Mouse (Mus musculus): ENCODE results near the gene Dync2li1. TPM values are rescaled to one million over a fixed set of nuclear protein-coding genes. Genes with fewer than 3 reads are reported as not detected.

The Dync2li1 gene
- total RNA-seq, 2 experiments from 2014 or later: 2.6 to 3.3 TPM

DNA sequence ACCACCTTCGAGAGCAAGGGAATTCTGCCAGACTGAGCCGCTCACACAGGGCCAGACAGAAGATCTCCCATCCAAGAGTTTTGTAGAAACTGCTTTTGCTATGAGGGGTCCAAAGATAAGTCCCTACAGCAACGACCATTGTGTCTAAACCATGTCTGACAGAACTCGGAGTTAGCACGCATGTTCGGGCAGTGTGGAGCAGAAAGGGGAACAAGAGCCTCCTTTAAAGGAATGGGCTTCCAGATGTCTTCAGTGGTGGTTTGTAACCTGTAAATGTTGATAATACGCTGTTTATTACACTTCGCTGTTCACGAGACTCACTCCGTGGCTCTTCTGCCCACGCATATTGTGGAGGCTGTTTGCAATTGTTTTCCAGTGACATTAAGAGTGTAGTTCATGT, 51.3 kb downstream of the Dync2li1 start:
- DNase-seq: no peak
- intact Hi-C loops (cut with DNase I): no loop called here

DNA sequence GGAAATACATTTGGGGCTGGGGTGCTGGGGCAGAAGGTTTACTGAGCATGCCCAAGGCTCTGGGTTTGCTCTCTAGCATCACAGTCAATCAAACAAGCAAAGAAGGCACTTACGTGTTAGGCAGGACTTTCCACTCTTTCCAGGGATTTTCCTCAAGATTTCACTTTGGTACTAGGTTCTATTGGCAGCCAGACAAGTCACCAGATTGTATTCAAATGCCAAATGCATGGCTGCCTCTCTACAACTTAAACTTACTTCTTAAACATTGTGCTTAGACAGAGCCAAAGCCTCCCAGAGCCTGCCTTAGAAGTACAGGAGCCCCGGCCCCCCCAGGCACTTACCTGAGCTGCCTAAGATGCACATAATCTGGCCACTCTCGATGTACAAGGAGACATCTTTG, 55.4 kb downstream of the Dync2li1 start:
- DNase-seq: no peak
- intact Hi-C loops (cut with DNase I): no loop called here

DNA sequence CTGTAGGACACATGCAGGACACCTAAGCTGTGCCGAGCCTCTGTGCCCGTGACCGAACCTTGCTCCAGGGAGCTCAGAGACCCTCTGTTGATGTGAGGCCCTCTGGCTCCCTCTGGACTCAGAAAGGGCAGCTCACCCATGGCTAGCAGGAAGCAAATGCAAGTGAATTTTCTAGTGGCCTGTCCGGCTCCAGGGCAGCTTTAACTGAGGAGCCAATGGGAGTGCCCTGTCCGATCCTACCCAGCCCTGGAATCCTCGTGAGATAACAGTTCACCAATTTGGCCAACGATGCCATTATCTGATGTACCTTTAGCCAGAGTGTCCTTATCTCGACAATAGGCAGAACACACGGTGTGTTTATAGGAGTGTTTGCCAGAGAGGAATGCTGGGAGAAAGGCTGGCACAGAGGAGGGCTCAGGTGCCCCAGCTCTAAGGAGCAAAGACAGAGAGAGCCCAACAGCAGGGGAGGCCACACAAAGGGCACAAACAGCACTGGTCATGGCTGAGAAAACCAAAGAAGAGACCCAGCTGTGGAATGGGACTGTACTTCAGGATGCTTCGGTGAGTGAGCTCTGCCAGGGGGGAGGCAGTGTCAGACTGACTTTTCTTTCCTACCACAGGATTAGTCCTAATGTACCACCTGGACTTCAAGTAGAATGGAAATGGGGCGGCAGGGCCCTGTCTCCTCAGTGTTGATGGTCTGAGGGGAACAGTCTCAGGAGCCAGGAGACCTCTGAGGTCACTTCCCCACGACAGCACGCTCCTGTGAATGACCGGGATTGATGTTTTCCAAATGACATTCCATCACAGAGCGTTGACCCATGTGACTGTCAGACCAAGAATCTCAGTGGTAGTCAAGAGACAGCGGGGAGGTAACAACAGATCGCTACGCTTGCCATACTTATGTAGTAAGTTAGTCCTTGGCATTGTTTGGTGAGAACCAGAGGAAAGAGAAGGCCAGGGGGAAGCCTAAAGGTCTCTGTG, 56.7 kb downstream of the Dync2li1 start, which contains the start of gene Abcg5:
Gene Abcg5 (minus strand): TSS at position 278 of the 984 bp plus-strand sequence.
- intact Hi-C loops (cut with DNase I): no loop called here
- DNase-seq: no peak

DNA sequence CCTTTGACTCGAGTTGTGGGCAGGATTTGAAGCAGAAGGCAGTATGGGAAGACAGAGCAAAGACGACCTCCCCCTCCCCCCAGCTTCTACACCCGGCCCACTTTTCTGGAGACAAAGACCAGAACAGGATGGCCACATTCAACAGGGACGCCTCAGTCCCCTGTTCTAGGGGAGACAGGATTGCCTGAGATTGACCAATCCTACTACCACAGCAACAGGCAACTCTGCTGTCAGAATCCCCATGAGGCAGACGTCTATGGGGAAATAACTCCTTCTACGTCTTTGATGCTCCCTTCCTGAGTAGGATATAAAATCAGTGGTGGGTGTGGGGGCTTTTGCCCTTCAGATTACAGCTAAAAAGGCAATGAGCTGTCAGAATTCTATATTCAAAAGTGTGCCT, 58.0 kb downstream of the Dync2li1 start:
- intact Hi-C loops (cut with DNase I): no loop called here
- no peak for DNase-seq

DNA sequence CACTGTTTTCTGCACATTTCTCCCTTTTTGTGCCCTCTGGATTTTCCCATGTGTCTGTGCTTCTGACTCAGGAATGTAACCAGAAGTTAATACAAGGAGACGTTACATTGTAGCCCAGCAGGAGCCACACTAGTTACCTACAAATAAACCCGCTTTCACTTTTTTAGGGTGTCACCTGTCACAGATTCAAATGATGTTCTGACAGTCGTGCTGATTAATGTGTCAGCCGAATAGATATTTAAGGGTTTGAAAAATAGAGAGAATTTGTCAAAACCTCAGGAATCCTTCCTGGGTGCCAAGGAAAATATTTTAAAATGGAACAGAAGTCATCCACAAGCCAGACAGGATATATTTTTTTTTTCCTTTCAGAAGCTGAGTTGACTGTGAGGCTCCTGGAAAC, 59.0 kb downstream of the Dync2li1 start:
- intact Hi-C loops (cut with DNase I): no loop called here
- no peak for DNase-seq

DNA sequence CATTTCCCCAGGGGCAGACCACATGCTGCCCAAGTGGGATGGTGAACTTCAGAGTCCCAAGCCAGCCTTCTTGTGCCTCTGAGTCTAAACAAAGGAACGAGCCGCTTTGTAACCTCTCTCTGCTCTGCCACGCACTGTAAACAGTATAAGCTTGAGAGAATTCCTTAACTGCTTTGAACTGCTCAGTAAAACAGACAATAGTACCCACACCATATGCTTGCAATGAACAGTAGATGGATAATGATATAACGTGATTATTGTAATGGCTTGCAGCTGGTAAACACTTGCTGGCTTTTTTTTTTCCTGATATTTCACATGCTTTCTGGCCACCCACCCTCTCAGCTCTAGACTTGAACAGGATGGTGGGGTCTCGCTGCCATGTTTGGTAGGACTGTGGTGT, 61.7 kb downstream of the Dync2li1 start:
- DNase-seq: no peak
- intact Hi-C loops (cut with DNase I): no loop called here

DNA sequence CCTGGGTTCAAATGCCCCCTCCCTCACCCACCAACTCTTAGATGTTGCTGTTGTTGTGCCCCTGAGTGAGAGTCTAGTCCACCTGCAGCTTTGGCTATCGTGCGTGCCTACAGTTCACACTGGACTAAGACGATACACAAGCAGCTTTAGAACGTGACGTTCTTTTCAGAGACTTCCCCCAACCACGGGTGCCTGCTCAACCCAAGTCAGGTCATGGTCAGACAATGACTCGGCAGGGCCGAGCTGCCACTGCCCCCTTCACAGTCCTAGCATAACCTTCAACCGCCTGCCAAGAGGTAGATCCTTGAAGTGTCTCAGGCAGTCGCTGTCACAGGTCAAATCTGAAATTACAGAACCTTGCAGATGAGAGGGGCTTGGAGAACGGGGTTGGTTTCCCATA, 62.5 kb downstream of the Dync2li1 start:
- intact Hi-C loops (cut with DNase I): no loop called here

DNA sequence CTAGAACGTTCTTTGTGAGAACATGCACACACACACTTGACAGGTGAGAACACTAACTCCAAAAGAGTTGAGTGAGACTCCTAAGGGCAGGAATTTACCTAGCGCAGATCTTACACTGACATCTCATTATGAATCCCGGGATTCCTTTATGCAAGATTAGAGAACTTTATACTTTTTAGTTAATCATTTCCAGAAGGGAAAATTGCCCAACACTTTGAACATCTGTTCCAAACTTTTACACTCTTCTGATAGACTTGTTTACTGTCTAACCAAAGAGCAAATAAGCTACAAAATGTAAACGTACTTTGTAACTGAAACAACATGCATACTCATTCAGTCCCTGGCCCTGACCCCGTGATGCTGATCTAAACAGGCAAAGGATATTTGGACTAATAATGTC, 63.0 kb downstream of the Dync2li1 start:
- no peak for DNase-seq
- intact Hi-C loops (cut with DNase I): no loop called here

More for the DNA sequence above, 62.5 kb downstream of the Dync2li1 start:
- DNase-seq: no peak

DNA sequence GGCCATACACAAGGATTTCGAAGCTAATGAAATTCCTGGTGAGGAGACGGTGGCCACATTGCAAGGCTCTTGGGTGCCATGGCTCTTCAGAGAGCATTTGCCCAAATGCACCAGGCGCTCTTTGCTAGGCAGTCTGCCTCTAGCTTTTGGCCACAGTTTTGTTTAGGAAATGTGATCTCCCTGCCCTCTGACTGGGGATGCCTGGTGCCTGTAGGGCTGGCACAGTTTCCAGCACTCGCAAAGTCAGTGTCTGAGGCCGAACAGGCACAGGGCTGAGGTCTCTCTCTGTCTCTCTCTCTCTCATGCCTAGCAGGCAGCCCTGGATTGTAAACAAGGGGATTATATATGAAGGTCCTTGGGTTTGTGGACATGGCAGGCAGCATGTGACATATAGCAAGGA, 63.8 kb downstream of the Dync2li1 start:
- DNase-seq: no peak
- intact Hi-C loops (cut with DNase I): no loop called here

DNA sequence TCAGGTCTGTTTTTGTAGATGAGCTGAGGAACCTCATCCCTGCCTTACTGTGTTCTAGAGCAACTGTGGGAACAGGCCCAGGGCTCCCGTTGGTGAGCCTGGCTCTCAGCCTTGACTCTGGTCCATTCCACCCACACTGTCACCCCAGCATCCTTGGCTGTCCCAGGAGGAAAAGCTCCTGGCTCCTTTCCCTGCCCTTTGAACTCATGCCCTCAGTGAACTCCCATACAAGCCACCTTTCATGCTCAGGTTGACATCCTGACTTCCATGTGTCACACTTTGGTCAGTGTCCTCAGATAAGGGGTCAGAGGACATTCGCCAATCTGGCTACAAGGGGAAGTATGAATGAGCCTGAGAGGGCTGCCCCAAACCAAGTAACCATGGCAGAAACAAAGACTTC, 67.4 kb downstream of the Dync2li1 start:
- intact Hi-C loops (cut with DNase I): no loop called here

DNA sequence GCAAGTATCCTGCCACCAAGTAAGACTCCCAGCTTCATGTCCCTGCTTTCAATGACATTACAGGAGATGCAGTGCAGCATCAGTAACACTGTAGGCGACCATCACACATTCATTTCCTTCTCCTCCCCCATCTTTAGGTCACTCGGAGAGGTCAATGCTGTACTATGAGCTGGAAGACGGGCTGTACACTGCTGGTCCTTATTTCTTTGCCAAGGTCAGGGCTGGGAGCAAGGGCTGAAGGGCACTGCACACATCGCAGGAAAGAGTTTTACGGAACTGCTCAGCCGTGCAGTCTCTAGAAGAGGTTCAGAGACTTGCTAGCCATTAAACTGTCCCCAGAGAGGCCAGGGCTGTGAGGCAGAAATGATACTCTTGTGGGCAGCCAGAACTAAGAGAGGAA, 70.2 kb downstream of the Dync2li1 start:
- intact Hi-C loops (cut with DNase I): no loop called here

More for the DNA sequence above, 67.4 kb downstream of the Dync2li1 start:
- DNase-seq: no peak

DNA sequence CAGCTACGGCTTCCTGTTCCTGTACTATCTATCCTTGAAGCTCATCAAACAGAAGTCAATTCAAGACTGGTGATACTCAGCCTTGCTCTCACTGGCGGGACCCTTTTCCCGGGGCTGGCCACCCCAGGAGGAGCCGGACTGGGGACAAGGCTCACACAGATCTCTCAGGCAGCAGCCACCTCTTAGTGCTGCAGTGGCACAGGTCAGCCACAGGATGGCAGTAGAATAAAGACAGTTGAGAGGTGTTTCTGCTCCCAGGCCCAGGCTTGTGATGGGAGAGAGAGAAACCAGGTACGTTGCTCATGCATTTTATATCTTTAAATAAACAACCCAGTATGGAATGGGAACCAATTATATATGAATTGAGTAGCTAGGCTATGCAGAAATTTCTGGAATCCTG, 72.4 kb downstream of the Dync2li1 start:
- DNase-seq: no peak
- intact Hi-C loops (cut with DNase I): no loop called here

More for the DNA sequence above, 70.2 kb downstream of the Dync2li1 start:
- DNase-seq: no peak

Other genes starting within 250 kb of the Dync2li1 start
- 1 to 10 TPM; 4.3 to 5.8 TPM for gene Thada, start 160.3 kb upstream of the Dync2li1 start, total RNA-seq (2021)
- gene Plekhh2, start 114.6 kb upstream of the Dync2li1 start, total RNA-seq (2021): 1 to 10 TPM; 1.5 to 1.6 TPM
- gene Abcg8, start 49.8 kb downstream of the Dync2li1 start, total RNA-seq (2021): not detected
- not detected for gene Abcg5, start 56.5 kb downstream of the Dync2li1 start, total RNA-seq (2021)
- gene Lrpprc, start 164.3 kb downstream of the Dync2li1 start, total RNA-seq (2021): 10 to 100 TPM; 64.4 to 68.6 TPM

Measured in gastrocnemius, postnatal 36 days (tissue).